Mouse (Mus musculus): ENCODE data around the gene Bach1. TPM values are rescaled to one million over a fixed set of nuclear protein-coding genes. Genes with fewer than 3 reads are reported as not detected.

Gene Bach1
- polyA plus RNA-seq, 1 experiment from 2014 or later, result 19.2 TPM

- Histone ChIP-seq H3K36me3 (ENCODE audit: control insufficient read depth, insufficient read depth, low read length) (0 out of 2 replicates have a peak, but pooled peaks cover 3% of the 10 kb centered on the region), H3K27ac (ENCODE audit: low read depth, low read length) (no peak overlapping the region), H3K4me2 (no peak overlapping the region), H3K27me3 (ENCODE audit: control insufficient read depth, insufficient read depth, low read length) (no peaks in the 10 kb centered on the region), H3K4me1 (ENCODE audit: control insufficient read depth, insufficient read depth, low read length) (peaks cover 2% of the 10 kb centered on the region), H3K9ac (ENCODE audit: low read length) (no peak overlapping the region), H3K9me3 (ENCODE audit: control insufficient read depth, low read length) (no peaks in the 10 kb centered on the region), H3K4me3 (ENCODE audit: low read depth, low read length) (no peak overlapping the region)
- 93% methylated on average over 18 of the region's 18 CpGs for WGBS
- no peak for DNase-seq (ENCODE audit: low spot score, missing footprints)
- 0 out of 2 replicates have a peak, but pooled peaks have one; percentile 10 for ATAC-seq (ENCODE audit: low FRiP score)
Observed at GRCm38 (mm10) chr16:87712986-87713693, 14.4 kb downstream of the Bach1 start.

GRCm38 (mm10) chr16:87714550-87714949 is 15.8 kb downstream of the Bach1 start:
- no peak overlapping the region for H3K4me3 ChIP-seq (ENCODE audit: low read depth, low read length)
- H3K36me3 ChIP-seq (ENCODE audit: control insufficient read depth, insufficient read depth, low read length), result peaks cover 6% of the 10 kb centered on the region; the same call in 1 of the 2 replicates
- no peaks in the 10 kb centered on the region for H3K9me3 ChIP-seq (ENCODE audit: control insufficient read depth, low read length)
- DNase-seq (ENCODE audit: low spot score, missing footprints), result peak; percentile 86
- 94% methylated on average over 9 of the region's 9 CpGs for WGBS
- H3K27me3 ChIP-seq (ENCODE audit: control insufficient read depth, insufficient read depth, low read length), result no peaks in the 10 kb centered on the region
- no peaks in the 10 kb centered on the region; the same call in 1 of the 2 replicates for H3K4me1 ChIP-seq (ENCODE audit: control insufficient read depth, insufficient read depth, low read length)
- H3K9ac ChIP-seq (ENCODE audit: low read length), result no peak overlapping the region
- H3K27ac ChIP-seq (ENCODE audit: low read depth, low read length), result no peak overlapping the region
- no peak for ATAC-seq (ENCODE audit: low FRiP score)
- no peak overlapping the region for H3K4me2 ChIP-seq

GRCm38 (mm10) chr16:87715221-87715620 is 16.5 kb downstream of the Bach1 start:
- peaks cover 6% of the 10 kb centered on the region for H3K36me3 ChIP-seq (ENCODE audit: control insufficient read depth, insufficient read depth, low read length)
- no peak overlapping the region for H3K9ac ChIP-seq (ENCODE audit: low read length)
- DNase-seq (ENCODE audit: low spot score, missing footprints), result no peak
- WGBS, result 93% methylated on average over 16 of the region's 16 CpGs
- no peak for ATAC-seq (ENCODE audit: low FRiP score)
- H3K27ac ChIP-seq (ENCODE audit: low read depth, low read length), result no peak overlapping the region
- no peaks in the 10 kb centered on the region for H3K27me3 ChIP-seq (ENCODE audit: control insufficient read depth, insufficient read depth, low read length)
- no peaks in the 10 kb centered on the region; the same call in 1 of the 2 replicates for H3K4me1 ChIP-seq (ENCODE audit: control insufficient read depth, insufficient read depth, low read length)
- no peaks in the 10 kb centered on the region for H3K9me3 ChIP-seq (ENCODE audit: control insufficient read depth, low read length)
- no peak overlapping the region for H3K4me2 ChIP-seq
- H3K4me3 ChIP-seq (ENCODE audit: low read depth, low read length), result no peak overlapping the region

GRCm38 (mm10) chr16:87716269-87716668 is 17.5 kb downstream of the Bach1 start:
- Histone ChIP-seq H3K9me3 (ENCODE audit: control insufficient read depth, low read length) (no peaks in the 10 kb centered on the region), H3K4me2 (no peak overlapping the region), H3K27me3 (ENCODE audit: control insufficient read depth, insufficient read depth, low read length) (no peaks in the 10 kb centered on the region), H3K27ac (ENCODE audit: low read depth, low read length) (no peak overlapping the region), H3K4me3 (ENCODE audit: low read depth, low read length) (no peak overlapping the region), H3K9ac (ENCODE audit: low read length) (no peak overlapping the region), H3K36me3 (ENCODE audit: control insufficient read depth, insufficient read depth, low read length) (peaks cover 6% of the 10 kb centered on the region), H3K4me1 (ENCODE audit: control insufficient read depth, insufficient read depth, low read length) (no peaks in the 10 kb centered on the region; the same call in 1 of the 2 replicates)
- ATAC-seq (ENCODE audit: low FRiP score) (no peak), DNase-seq (ENCODE audit: low spot score, missing footprints) (no peak)
- WGBS, result 80% methylated on average over 11 of the region's 11 CpGs

- Histone ChIP-seq H3K27me3 (ENCODE audit: control insufficient read depth, insufficient read depth, low read length) (no peaks in the 10 kb centered on the region), H3K9ac (ENCODE audit: low read length) (no peak overlapping the region), H3K4me3 (ENCODE audit: low read depth, low read length) (no peak overlapping the region), H3K27ac (ENCODE audit: low read depth, low read length) (no peak overlapping the region), H3K4me1 (ENCODE audit: control insufficient read depth, insufficient read depth, low read length) (no peaks in the 10 kb centered on the region; the same call in 1 of the 2 replicates), H3K4me2 (no peak overlapping the region), H3K9me3 (ENCODE audit: control insufficient read depth, low read length) (no peaks in the 10 kb centered on the region), H3K36me3 (ENCODE audit: control insufficient read depth, insufficient read depth, low read length) (peaks cover 6% of the 10 kb centered on the region)
- no peak for DNase-seq (ENCODE audit: low spot score, missing footprints)
- 74% methylated on average over 5 of the region's 5 CpGs for WGBS
- ATAC-seq (ENCODE audit: low FRiP score), result no peak
Observed at GRCm38 (mm10) chr16:87717046-87717660, 18.4 kb downstream of the Bach1 start.

- H3K36me3 ChIP-seq (ENCODE audit: control insufficient read depth, insufficient read depth, low read length), result peaks cover 10% of the 10 kb centered on the region
- ATAC-seq (ENCODE audit: low FRiP score) (no peak), DNase-seq (ENCODE audit: low spot score, missing footprints) (no peak)
- H3K4me2 ChIP-seq, result no peak overlapping the region
- H3K4me3 ChIP-seq (ENCODE audit: low read depth, low read length), result no peak overlapping the region
- 93% methylated on average over 11 of the region's 11 CpGs for WGBS
- no peak overlapping the region for H3K27ac ChIP-seq (ENCODE audit: low read depth, low read length)
- no peaks in the 10 kb centered on the region for H3K9me3 ChIP-seq (ENCODE audit: control insufficient read depth, low read length)
- H3K9ac ChIP-seq (ENCODE audit: low read length), result no peak overlapping the region
- no peaks in the 10 kb centered on the region for H3K27me3 ChIP-seq (ENCODE audit: control insufficient read depth, insufficient read depth, low read length)
- H3K4me1 ChIP-seq (ENCODE audit: control insufficient read depth, insufficient read depth, low read length), result no peaks in the 10 kb centered on the region; the same call in 1 of the 2 replicates
Observed at GRCm38 (mm10) chr16:87719071-87719470, 20.3 kb downstream of the Bach1 start.

- H3K36me3 ChIP-seq (ENCODE audit: control insufficient read depth, insufficient read depth, low read length), result peaks cover 10% of the 10 kb centered on the region
- ATAC-seq (ENCODE audit: low FRiP score) (0 out of 2 replicates have a peak, but pooled peaks have one; percentile 13), DNase-seq (ENCODE audit: low spot score, missing footprints) (no peak)
- no peaks in the 10 kb centered on the region for H3K9me3 ChIP-seq (ENCODE audit: control insufficient read depth, low read length)
- no peak overlapping the region for H3K9ac ChIP-seq (ENCODE audit: low read length)
- 90% methylated on average over 23 of the region's 23 CpGs for WGBS
- no peak overlapping the region for H3K4me3 ChIP-seq (ENCODE audit: low read depth, low read length)
- no peak overlapping the region for H3K4me2 ChIP-seq
- no peaks in the 10 kb centered on the region for H3K27me3 ChIP-seq (ENCODE audit: control insufficient read depth, insufficient read depth, low read length)
- H3K4me1 ChIP-seq (ENCODE audit: control insufficient read depth, insufficient read depth, low read length), result no peaks in the 10 kb centered on the region; the same call in 1 of the 2 replicates
- H3K27ac ChIP-seq (ENCODE audit: low read depth, low read length), result no peak overlapping the region
Observed at GRCm38 (mm10) chr16:87719688-87720283, 21.0 kb downstream of the Bach1 start.

- no peaks in the 10 kb centered on the region for H3K9me3 ChIP-seq (ENCODE audit: control insufficient read depth, low read length)
- no peak overlapping the region for H3K27ac ChIP-seq (ENCODE audit: low read depth, low read length)
- H3K4me2 ChIP-seq, result no peak overlapping the region
- H3K27me3 ChIP-seq (ENCODE audit: control insufficient read depth, insufficient read depth, low read length), result no peaks in the 10 kb centered on the region
- 95% methylated on average over 24 of the region's 24 CpGs for WGBS
- ATAC-seq (ENCODE audit: low FRiP score) (no peak), DNase-seq (ENCODE audit: low spot score, missing footprints) (no peak)
- H3K9ac ChIP-seq (ENCODE audit: low read length), result no peak overlapping the region
- no peak overlapping the region for H3K4me3 ChIP-seq (ENCODE audit: low read depth, low read length)
- H3K36me3 ChIP-seq (ENCODE audit: control insufficient read depth, insufficient read depth, low read length), result peaks cover 7% of the 10 kb centered on the region
- no peaks in the 10 kb centered on the region; the same call in 1 of the 2 replicates for H3K4me1 ChIP-seq (ENCODE audit: control insufficient read depth, insufficient read depth, low read length)
Observed at GRCm38 (mm10) chr16:87720851-87721409, 22.2 kb downstream of the Bach1 start.
